Mouse (Mus musculus): Measurements from ENCODE around the gene Pla2g2c. TPM values are rescaled to one million over a fixed set of nuclear protein-coding genes. Genes with fewer than 3 reads are reported as not detected.
A peak's percentile ranks its signal among the peaks of the same experiment; 100 is the strongest.

Gene Pla2g2c
- total RNA-seq, 2 experiments from 2014 or later = not detected

GRCm38 (mm10) chr4:138708636-138709035, 16.0 kb upstream of the Pla2g2c start:
- peak; percentile 27 for ATAC-seq (replicated peaks; ENCODE audit: poor library complexity, severe bottlenecking)

- no peak for ATAC-seq (replicated peaks; ENCODE audit: poor library complexity, severe bottlenecking)
These were observed 15.3 kb upstream of the Pla2g2c start for GRCm38 (mm10) chr4:138709246-138709645.

GRCm38 (mm10) chr4:138709944-138710343, 14.6 kb upstream of the Pla2g2c start:
- no peak for ATAC-seq (replicated peaks; ENCODE audit: poor library complexity, severe bottlenecking)

GRCm38 (mm10) chr4:138710633-138711032, 14.0 kb upstream of the Pla2g2c start:
- no peak for ATAC-seq (replicated peaks; ENCODE audit: poor library complexity, severe bottlenecking)

- ATAC-seq (replicated peaks; ENCODE audit: poor library complexity, severe bottlenecking) = no peak
These were observed 13.4 kb upstream of the Pla2g2c start for GRCm38 (mm10) chr4:138711051-138711820.

GRCm38 (mm10) chr4:138712096-138712495, 12.5 kb upstream of the Pla2g2c start:
- ATAC-seq (replicated peaks; ENCODE audit: poor library complexity, severe bottlenecking) = no peak

- no peak for ATAC-seq (replicated peaks; ENCODE audit: poor library complexity, severe bottlenecking)
These were observed 12.0 kb upstream of the Pla2g2c start for GRCm38 (mm10) chr4:138712621-138713020.

- no peak for ATAC-seq (replicated peaks; ENCODE audit: poor library complexity, severe bottlenecking)
These were observed 10.4 kb upstream of the Pla2g2c start for GRCm38 (mm10) chr4:138714186-138714585.

GRCm38 (mm10) chr4:138716697-138717096, 7.9 kb upstream of the Pla2g2c start:
- no peak for ATAC-seq (replicated peaks; ENCODE audit: poor library complexity, severe bottlenecking)

GRCm38 (mm10) chr4:138718586-138719263, 5.9 kb upstream of the Pla2g2c start:
- ATAC-seq (replicated peaks; ENCODE audit: poor library complexity, severe bottlenecking) = no peak

GRCm38 (mm10) chr4:138719264-138719596, 5.4 kb upstream of the Pla2g2c start:
- no peak for ATAC-seq (replicated peaks; ENCODE audit: poor library complexity, severe bottlenecking)

- ATAC-seq (replicated peaks; ENCODE audit: poor library complexity, severe bottlenecking) = no peak
These were observed 905 bp upstream of the Pla2g2c start for GRCm38 (mm10) chr4:138723493-138724281.

- ATAC-seq (replicated peaks; ENCODE audit: poor library complexity, severe bottlenecking) = no peak
These were observed 502 bp downstream of the Pla2g2c start for GRCm38 (mm10) chr4:138725127-138725461.

GRCm38 (mm10) chr4:138725751-138726150, 1.2 kb downstream of the Pla2g2c start:
- ATAC-seq (replicated peaks; ENCODE audit: poor library complexity, severe bottlenecking) = no peak

GRCm38 (mm10) chr4:138729018-138729703, 4.6 kb downstream of the Pla2g2c start:
- ATAC-seq (replicated peaks; ENCODE audit: poor library complexity, severe bottlenecking) = no peak

- no peak for ATAC-seq (replicated peaks; ENCODE audit: poor library complexity, severe bottlenecking)
These were observed 9.5 kb downstream of the Pla2g2c start for GRCm38 (mm10) chr4:138734105-138734504.

GRCm38 (mm10) chr4:138734863-138735262, 10.3 kb downstream of the Pla2g2c start:
- ATAC-seq (replicated peaks; ENCODE audit: poor library complexity, severe bottlenecking) = no peak

GRCm38 (mm10) chr4:138737031-138737430, 12.4 kb downstream of the Pla2g2c start, which contains the start of gene Ubxn10:
TSS of gene Ubxn10 (minus strand) at chr4:138737167.
- ATAC-seq (replicated peaks; ENCODE audit: poor library complexity, severe bottlenecking) = no peak

- no peak for ATAC-seq (replicated peaks; ENCODE audit: poor library complexity, severe bottlenecking)
These were observed 14.7 kb downstream of the Pla2g2c start for GRCm38 (mm10) chr4:138739136-138739851.

- ATAC-seq (replicated peaks; ENCODE audit: poor library complexity, severe bottlenecking) = no peak
These were observed 21.3 kb downstream of the Pla2g2c start for GRCm38 (mm10) chr4:138745884-138746283.
